Mouse (Mus musculus) telencephalon, adult 2 months (tissue): ENCODE measurements around the gene Prss56.

Experiments used
- DNase-seq: peaks from one replicate; pipeline ENCODE4 v3.0.0-alpha.2; 2011; ENCODE audit warnings: low read depth, low spot score

Gene Prss56

DNA sequence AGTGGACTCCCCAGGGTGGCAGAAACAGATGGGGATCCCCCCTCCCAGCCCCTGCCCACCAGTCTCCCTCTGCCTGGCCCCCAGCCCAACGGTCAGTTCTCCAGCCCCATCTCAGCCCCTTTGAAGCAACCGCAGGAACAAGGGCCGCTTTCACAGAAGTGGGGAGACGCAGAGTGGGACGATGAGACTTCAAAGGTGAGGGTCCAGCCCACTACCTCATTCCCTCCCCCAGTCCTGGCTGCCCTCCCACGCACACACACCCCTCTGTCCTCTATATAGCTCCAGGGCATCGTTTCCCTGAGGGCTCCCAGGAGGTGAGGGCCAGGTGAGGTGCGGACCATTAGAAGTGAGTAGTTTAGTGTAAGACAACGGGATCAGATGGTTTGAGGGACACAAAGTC lies at the start of gene Prss56:
TSS of gene Prss56 (plus strand) at position 301 of the 400 bp plus-strand sequence.
- DNase-seq: no peak

DNA sequence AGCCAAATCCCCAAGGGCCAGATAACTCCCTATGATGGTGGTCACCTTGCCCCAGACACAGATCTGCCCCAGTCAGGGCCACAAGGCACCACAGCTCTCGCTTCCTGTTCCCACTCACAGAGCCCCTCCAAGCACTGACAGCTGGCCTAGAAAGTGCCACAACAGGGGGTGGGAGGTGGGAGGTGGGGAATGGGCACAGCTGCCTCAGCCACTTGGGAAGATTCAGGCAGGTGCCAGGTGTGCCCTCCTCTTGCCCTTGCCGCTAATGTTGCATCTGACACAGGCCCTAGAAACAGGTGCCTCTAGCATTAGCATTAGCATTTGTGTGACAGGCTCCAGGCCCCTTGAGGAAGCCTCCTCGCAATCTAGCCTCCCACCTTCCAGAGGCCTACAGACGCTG lies 41.6 kb upstream of the Prss56 start:
- no peak for DNase-seq

DNA sequence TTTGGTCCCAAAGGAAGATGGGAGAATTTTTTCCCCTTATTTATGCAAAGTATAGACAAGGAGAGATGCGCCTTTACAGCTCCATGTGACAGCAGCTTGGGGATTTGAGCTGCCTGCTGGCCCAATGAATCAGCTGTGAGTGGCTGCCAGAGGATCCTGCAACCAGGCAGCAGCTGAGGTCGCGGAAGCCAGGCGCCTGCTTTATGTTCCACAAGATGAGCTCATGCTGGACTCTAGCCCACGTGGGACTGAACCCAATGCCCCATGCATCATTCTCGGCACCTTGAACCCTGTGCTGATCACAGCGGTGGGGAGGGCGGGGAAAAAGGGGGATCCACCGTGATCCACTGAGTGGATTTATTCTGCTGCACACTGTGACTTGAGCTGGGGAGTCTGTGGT lies 40.7 kb upstream of the Prss56 start:
- DNase-seq: no peak

DNA sequence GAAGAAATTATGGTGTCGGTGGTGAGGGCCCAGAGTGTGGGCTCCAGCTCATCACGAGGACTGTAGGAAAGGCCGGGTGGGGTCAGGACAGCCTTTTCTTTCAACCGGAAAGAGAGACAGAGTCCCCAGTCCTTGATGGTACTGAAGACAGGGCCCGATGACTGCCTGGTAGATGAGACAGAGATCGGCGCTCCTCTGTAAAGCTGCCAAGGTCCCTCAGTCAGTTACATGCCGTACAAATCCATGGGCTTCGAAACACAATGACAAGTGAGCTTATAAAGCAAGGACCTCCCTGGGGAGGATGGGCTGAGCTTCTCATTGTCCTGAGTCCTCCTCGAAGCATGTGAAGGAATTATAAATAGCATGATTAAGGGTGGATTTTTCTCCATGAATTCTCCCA lies 40.0 kb upstream of the Prss56 start:
- DNase-seq: no peak

DNA sequence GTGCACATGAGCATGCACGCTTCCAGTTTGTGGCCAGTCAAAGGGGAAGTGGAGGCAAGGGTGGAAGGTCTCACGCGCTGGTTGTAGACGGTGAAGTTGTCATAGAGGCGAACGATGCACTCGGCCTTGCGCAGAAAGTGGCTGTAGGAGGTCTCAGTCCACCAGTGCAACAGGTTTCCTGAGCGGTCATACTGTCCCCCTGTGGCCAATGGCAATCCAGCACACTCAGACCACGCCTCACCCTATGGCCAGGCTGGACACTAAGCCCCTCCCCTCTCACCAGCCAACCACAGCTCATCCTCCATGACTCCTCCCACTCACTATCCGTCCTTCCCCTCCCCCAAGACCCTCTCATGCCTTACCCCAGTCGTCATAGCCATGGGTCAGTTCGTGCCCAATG lies 33.7 kb upstream of the Prss56 start:
- DNase-seq: no peak

DNA sequence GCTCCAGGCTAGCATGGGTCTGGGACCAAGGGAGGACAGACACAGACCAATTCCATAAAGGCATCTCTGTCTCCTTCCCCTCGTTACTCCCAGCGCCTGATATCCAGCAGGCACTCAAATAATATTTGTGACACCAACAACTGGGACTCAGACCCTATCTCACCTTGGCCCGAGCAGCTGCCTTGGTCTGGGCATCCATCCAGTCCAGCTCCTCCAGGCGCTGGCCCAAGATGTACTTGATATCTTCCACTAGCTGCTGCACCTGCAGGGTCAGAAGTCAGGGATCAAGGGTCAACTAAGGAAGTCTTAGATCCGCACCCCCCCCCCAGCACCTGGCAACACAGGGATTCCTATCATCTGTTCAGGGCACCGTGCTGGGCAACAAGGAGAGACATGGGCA lies 31.8 kb upstream of the Prss56 start:
- no peak for DNase-seq

DNA sequence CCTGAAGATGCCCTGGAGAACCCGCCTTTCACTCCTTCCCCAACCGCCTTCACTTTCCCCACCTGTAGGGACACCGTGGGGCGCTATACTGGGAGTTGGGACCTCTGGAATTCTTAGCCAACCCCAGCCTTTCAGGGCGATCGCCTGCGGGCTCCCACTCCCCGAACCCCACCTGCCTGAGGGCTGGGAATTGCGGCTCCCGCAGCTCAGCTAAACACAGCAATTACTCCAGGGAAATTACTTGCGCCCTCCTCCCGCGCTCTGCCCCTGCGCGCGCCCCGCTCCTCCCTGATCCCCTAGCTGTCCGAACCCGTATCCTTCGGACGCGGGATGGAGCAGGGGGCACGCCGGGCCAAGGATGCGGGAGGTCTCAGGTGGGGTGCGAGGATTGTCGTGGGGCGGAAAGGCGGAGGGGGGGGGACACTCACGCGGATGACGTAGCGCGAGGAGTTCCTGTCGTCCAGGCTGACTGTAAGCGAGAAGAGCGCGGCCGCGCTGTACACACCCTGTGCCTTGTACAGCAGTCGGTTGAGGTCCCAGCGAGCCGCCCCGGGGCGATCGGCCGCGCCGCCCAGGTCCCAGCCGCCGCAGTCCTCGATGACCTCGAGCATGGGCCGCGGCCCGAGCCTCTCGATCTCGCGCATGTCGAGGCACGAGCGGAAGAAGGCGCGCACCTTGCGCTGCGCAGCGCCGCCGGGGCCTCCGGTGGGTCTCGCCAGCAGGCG lies 29.2 kb upstream of the Prss56 start:
- DNase-seq: no peak

DNA sequence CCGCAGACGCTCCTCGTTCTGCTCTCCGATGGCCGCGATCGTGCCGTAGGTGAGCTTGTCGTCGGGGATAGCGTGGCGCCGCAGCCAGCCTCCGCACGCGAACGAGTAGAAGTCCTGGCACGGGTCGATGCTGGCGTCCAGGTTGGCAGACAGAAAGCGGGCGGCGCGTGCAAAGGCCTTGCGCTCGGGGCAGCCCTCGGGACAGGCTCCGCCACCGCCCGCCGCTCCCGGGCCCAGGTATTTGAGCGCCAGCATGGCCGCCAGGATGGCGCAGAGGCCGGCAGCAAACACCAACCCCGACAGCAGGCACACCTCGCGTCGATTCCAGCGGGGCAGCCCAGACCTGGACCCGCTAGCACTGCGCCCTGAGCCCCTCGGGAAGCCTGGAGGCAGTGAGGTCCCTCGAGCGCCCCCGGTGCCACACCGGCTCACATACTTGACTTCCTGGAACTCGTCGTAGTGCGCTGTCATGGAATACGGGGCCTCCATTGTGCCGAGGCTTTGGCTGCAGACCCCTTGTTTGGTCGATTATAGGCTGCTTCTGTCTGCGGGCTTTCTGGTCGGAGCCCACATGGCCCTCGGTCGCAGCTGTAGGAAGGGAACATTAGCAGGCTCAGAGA lies 28.5 kb upstream of the Prss56 start:
- no peak for DNase-seq

DNA sequence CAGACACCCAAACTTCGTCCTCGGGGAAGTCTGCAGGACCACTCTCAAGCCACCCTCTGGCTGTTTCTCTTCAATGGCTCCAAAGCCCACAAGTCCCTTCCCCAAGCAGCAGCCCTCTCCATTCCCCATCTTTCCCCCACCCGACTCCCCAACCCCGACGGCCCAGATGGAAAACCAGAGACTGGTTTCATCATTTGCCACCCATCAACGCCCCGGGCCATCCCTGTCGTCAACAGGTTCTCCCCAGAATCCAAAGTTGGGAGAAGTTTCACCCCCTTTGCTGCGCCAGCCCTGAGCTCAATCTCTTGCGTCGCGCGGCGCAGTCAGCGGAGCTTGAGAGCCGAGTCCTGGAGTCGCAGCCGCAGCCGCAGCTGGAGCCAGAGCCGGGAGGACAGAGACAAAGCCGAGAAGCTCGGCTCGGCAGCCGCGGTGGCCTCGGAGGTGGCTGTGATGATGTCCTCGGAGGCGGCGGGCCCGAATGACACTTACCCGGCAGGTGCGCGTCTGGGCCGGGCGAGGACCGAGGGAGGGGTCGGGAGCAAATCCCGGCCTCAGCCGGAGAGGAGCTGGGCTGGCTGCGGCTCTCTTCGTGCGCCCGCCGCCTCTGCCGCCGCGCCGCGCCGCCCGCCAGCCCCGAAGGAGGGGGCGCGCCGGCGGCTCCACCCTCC lies 27.4 kb upstream of the Prss56 start:
- DNase-seq: no peak

DNA sequence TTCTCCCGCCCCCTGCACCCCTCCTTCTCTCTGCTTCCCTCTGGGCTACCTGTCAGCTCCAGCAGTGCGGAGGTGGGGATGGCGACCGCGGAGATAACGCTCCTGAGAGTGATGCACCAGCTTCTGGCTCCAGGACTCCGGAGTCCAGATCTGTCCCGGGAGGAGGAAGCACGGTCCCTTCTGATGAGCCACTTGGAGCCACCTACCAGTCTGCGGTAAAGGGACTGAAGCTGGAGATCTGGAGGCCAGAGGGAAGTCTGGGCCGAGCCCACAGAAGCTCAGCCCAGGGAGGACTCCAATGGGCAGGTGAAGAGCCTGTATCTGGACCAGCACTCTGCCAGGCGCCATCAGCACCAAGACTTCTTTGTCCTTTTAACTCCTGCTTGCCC lies 26.9 kb upstream of the Prss56 start, which contains the start of gene Ecel1:
TSS of gene Ecel1 (minus strand) at position 323 of the 389 bp plus-strand sequence.
- no peak for DNase-seq

DNA sequence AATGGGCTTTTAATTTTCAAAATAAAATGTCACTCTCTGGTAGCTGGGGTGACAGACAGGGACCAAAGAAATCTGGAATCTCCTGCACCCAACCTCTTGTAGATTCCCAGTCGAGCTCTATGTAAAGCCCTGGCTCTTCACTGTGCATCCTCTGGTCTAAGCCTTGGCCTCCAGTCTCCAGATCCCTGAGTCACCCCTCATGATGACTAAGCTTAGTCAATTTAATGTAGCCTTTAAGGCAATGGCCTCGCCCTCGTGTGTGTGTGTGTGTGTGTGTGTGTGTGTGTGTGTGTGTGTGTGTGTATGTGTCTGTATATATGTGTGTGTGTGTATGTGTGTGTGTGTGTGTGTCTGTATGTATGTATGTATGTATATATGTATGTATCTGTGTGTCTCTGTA lies 23.7 kb upstream of the Prss56 start:
- no peak for DNase-seq

DNA sequence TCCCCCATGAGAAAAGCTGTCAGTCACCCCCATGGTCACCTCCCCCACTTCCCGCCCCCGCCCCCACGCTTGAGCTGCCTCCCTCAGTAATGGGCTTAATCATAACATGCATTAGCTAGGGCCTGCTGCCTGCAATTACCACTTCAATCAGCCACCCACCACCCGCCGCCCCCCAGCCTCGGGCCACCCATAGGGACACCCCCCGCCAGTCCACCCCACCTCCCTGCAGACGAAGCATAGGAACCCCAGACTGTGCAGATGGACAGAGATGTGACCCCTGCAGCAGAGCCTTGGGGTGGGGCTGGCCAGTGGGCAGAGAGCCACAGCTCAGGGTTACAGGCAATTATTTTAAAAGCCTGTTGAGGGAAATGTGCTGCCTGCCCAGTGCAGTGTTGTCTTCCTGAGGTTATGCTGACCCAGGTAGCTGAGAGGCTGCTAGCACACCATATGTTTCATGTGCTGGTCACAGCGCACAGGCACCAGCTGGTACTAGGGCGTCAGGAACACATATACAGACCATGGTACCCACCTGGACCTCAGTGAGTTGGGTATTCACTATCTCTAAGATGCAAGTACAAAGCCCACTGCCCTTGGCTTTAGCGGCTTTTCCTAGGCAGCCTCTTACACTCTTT lies 18.8 kb upstream of the Prss56 start:
- DNase-seq: no peak

DNA sequence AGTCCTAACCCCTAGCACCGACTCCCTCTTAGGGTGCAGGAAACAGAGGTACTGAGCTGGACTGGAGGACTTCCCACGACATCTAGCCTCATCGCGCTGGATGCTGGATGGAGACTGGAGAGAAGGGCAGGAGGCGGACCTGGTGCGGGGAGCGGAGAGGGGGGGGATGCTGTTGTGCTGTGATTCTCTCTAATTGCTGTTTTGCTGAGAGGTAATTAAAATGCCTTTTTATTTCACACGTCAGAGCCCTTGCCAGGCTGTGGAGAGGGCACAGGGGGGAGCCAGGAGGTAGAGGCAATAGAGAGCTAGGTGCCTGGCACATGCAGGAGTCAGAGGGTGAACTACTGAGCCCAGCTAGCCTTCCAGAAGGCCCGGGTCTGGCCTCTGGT lies 18.3 kb upstream of the Prss56 start:
- no peak for DNase-seq

DNA sequence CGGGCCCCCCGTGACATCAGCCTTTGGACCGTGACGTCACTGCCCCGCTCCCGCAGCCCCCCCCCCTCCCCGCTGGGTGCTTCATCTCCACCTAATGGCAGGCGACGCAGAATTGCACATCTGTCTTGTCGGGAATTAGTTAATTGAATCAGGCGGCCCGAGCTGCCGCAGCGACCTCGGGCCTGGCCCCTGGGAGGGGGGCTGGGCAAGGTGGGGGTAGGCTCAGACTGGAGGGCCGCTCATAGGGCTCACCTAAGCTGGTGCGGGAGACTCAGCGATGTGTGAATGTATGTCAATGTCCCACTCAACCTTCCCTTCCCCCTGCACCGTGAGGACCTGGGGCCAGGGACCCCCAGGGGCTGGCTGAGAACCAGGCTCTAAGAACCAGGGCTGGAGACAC lies 12.7 kb upstream of the Prss56 start:
- no peak for DNase-seq

DNA sequence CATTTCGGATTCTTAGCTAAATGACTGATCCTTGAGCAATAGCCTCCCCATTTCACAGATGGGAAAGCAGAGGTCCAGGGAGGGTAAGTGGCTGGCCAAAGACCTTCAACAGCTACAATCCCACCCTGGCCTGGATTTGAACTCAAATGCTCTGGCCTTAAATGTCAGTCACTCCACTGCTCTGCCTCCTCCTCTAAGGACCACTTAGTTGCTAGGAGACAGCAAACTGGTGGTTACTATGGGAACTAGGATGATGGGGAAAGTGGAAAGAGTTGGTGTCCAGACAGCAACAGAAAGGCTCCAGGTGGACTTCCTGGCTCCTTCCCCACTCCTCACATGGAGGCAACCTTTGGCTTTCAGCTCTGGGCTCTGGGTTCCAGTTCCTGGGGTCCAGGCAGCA lies 11.8 kb upstream of the Prss56 start:
- DNase-seq: no peak

DNA sequence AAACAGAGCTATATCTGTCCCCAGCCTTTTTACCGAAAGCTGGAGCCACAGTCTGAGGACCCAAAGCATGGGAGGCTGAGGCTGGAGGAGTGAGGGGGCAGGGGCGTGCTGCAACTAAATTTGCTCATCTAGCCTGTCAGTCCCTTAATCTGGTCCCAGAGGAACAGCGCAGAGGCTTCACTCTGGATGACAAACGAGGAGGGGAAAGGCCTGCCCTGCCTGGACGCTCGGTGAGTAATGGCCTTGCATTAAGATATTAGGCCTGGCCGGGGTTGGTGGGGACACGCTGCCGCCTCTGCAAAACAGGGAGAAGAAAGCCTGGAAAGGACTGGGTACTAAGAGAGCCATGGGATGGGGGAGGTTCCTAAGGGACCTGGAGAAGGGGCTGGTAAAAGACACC lies 10.8 kb upstream of the Prss56 start:
- DNase-seq: no peak

DNA sequence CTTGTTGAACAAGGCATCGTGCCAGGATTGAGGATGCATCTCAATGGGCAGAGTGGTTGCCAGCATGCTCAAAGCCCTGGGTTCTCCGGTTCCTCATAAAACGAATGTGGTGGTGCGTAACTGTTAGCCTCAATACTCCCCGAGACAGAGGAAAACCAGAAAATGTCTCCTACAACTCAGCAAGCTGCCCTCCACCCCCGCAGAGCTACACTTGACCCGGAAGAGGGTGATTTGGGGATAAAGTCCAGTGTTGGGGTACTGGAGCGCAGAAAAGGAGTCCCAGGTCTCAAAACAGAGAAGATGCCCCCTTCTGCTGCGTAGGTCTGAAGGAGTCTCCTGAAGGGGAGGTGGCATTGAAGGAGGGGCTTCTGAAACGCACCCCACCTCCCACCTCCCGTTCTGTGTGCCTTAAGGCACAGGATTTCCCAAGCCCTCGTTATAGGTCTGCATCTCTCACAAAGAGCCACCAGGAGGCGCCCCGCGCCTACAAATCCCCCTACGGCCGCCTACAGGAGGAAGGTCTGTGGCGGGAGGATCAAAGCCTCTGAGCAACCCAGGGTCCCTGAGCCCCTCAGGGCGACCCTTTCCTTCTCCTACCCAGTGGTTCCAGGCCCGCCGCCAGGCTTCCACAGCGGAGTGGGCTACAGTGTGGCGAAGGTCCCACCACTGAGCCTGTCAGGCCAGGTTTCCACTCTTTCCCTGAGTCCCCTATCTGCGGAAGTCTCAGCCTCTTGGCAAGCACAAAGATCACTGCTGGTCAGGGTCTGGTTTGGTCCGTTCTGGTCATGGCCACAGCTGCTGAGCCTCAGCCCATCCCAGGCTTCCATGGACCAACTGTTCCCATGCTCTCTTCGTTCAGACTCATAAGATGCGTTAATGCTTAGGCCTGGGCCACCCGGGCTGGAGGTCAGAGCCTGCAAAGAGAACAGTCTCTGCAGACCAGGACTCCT lies 8.8 kb upstream of the Prss56 start:
- DNase-seq: no peak

DNA sequence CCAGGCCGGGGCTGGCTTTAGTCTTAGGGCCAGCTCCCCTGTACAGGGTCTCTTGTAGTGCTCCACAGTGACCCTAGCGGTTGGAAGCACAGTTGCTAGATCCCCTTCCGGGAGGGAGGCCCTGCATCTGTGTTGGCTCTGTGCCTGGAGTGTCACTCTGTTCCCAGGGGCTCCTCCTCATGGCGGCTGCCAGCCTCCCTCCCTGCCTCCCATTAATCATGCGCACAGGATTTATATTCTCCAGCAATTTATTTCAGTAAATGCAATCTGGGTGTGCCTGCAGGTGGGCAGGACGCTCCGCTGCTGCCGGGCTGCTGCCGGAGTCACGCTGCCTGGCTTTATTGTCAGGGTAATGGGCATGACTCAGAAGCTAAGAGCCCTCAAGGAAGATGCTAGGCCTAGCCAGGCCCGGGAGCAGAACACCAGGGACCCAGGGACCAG lies 7.2 kb upstream of the Prss56 start:
- peak; percentile 48 for DNase-seq

DNA sequence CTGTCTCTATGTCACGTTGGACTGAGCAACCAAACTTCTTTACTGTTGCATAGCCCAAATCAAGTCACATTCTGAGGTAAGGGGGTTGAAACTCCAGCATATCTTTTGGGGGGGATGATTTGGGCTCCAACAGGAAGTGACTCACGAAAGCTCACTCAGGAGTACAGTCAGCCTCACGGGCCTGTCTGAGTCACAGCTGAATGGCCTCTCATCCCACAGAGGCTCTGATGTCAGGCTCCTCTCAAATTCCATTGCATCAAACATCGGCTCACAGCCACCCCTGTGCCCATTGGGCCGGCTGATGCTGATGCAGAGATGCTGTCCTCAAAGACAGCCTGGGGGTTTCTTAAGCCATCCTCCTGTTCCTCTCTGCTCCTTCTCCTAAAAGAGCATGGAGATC lies 2.2 kb upstream of the Prss56 start:
- DNase-seq: no peak

DNA sequence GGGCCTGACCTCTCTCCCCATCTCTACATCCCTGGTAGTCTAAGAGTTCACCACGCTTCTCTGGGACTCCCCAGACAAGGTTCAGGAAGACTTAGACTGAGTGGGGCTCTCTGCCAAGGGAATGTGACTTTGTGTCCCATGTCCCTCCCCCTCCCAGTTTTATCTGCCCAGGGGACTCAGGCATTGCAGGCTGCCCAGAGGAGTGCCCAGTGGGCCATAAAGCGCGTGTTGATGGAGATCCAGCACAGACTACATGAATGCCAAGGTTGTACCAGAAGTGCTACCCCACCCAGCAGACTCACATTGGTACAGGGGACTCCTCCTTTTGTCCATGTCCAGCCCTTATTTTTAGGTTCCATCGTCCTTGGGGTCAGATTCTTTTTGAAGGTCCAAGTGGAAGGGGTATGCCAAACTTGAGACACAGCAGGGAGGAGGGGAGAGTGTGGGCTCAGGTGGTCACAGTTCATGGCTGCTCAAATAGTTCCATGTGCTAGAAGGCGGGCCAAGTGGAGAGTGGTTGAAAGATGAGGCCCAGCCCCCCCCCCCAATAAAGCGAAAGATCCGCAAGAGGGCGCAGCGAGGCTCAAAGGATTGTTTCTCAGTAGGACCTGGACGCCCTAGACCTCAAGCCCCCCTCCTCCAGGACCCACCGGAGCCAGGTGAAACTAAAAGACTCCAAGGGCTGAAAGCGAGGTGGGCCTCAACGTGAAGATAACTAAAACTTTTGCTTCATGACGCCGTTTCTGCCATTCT lies 1.1 kb downstream of the Prss56 start:
- no peak for DNase-seq

DNA sequence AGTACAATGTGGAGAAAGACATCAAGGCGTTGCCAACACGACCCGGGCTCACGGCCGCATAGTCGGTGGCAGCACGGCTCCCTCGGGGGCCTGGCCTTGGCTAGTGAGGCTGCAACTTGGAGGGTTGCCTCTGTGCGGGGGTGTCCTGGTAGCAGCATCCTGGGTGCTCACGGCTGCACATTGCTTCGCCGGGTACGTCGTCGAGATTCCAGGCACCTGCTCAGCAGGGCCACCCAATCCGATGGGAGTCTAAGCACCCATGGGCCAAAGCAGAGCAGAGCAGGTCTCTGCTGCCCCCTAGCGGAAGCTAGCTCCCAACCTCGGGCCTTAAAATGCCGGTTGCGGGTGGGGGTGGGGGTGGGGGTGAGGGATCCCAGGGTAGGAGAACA lies 1.6 kb downstream of the Prss56 start:
- DNase-seq: peak; percentile 19
